Mouse (Mus musculus): Measurements from ENCODE around the gene Aifm1. TPM values are rescaled to one million over a fixed set of nuclear protein-coding genes. Genes with fewer than 3 reads are reported as not detected.

Aifm1 gene
- polyA plus RNA-seq, 1 experiment from 2014 or later: 85.8 TPM

GRCm38 (mm10) chrX:48464436-48464835 is 48.9 kb downstream of the Aifm1 start:
- Histone ChIP-seq H3K27me3 (ENCODE audit: control insufficient read depth, insufficient read depth, low read length) (no peaks in the 10 kb centered on the region), H3K4me1 (ENCODE audit: control insufficient read depth, insufficient read depth, low read length) (no peaks in the 10 kb centered on the region), H3K27ac (replicated peaks; ENCODE audit: low read depth, low read length) (no peak overlapping the region), H3K9ac (ENCODE audit: low read length) (no peak overlapping the region), H3K36me3 (ENCODE audit: control insufficient read depth, insufficient read depth, low read length) (no peaks in the 10 kb centered on the region), H3K9me3 (ENCODE audit: control insufficient read depth, low read length) (no peaks in the 10 kb centered on the region), H3K4me2 (ENCODE audit: low read depth, severe bottlenecking) (no peak overlapping the region), H3K4me3 (ENCODE audit: low read depth, low read length) (no peak overlapping the region)
- DNase-seq (ENCODE audit: low spot score): no peak
- 92% methylated on average over 6 of the region's 6 CpGs for whole genome bisulfite sequencing
- no peak for ATAC-seq (ENCODE audit: insufficient number of reproducible peaks, low FRiP score, low TSS enrichment, low read depth)

- no peak overlapping the region for H3K4me3 ChIP-seq (ENCODE audit: low read depth, low read length)
- no peak overlapping the region for H3K9ac ChIP-seq (ENCODE audit: low read length)
- ATAC-seq (ENCODE audit: insufficient number of reproducible peaks, low FRiP score, low TSS enrichment, low read depth) (no peak), DNase-seq (ENCODE audit: low spot score) (no peak)
- H3K27ac ChIP-seq (replicated peaks; ENCODE audit: low read depth, low read length): no peak overlapping the region
- no peaks in the 10 kb centered on the region for H3K36me3 ChIP-seq (ENCODE audit: control insufficient read depth, insufficient read depth, low read length)
- no peaks in the 10 kb centered on the region for H3K9me3 ChIP-seq (ENCODE audit: control insufficient read depth, low read length)
- no peaks in the 10 kb centered on the region for H3K27me3 ChIP-seq (ENCODE audit: control insufficient read depth, insufficient read depth, low read length)
- H3K4me2 ChIP-seq (ENCODE audit: low read depth, severe bottlenecking): no peak overlapping the region
- WGBS: 86% methylated on average over 4 of the region's 4 CpGs
- no peaks in the 10 kb centered on the region for H3K4me1 ChIP-seq (ENCODE audit: control insufficient read depth, insufficient read depth, low read length)
Measured at GRCm38 (mm10) chrX:48463636-48464035, 49.7 kb downstream of the Aifm1 start.

GRCm38 (mm10) chrX:48462754-48463507 is 50.4 kb downstream of the Aifm1 start, which contains the start of gene Elf4:
Elf4 (minus strand) TSS chrX:48463132.
- Histone ChIP-seq H3K27ac (replicated peaks; ENCODE audit: low read depth, low read length) (no peak within 1 kb of the TSS), H3K27me3 (ENCODE audit: control insufficient read depth, insufficient read depth, low read length) (no peaks in the 10 kb centered on the region), H3K4me2 (ENCODE audit: low read depth, severe bottlenecking) (peak within 1 kb of the TSS; percentile 49), H3K4me1 (ENCODE audit: control insufficient read depth, insufficient read depth, low read length) (no peaks in the 10 kb centered on the region), H3K9me3 (ENCODE audit: control insufficient read depth, low read length) (no peaks in the 10 kb centered on the region), H3K36me3 (ENCODE audit: control insufficient read depth, insufficient read depth, low read length) (no peaks in the 10 kb centered on the region), H3K4me3 (ENCODE audit: low read depth, low read length) (peak within 1 kb of the TSS; percentile 19; the same call in 1 of the 2 replicates), H3K9ac (ENCODE audit: low read length) (peak within 1 kb of the TSS; percentile 55)
- WGBS: 17% methylated on average over 38 of the region's 38 CpGs
- ATAC-seq (ENCODE audit: insufficient number of reproducible peaks, low FRiP score, low TSS enrichment, low read depth): peak; percentile 75
- peak; percentile 83 for DNase-seq (ENCODE audit: low spot score)

- Histone ChIP-seq H3K4me2 (ENCODE audit: low read depth, severe bottlenecking) (peak overlapping the region; percentile 49), H3K27me3 (ENCODE audit: control insufficient read depth, insufficient read depth, low read length) (no peaks in the 10 kb centered on the region), H3K27ac (replicated peaks; ENCODE audit: low read depth, low read length) (no peak overlapping the region), H3K36me3 (ENCODE audit: control insufficient read depth, insufficient read depth, low read length) (no peaks in the 10 kb centered on the region), H3K9ac (ENCODE audit: low read length) (no peak overlapping the region), H3K9me3 (ENCODE audit: control insufficient read depth, low read length) (no peaks in the 10 kb centered on the region), H3K4me1 (ENCODE audit: control insufficient read depth, insufficient read depth, low read length) (no peaks in the 10 kb centered on the region), H3K4me3 (ENCODE audit: low read depth, low read length) (no peak overlapping the region)
- 32% methylated on average over 4 of the region's 4 CpGs for WGBS
- DNase-seq (ENCODE audit: low spot score) (no peak), ATAC-seq (ENCODE audit: insufficient number of reproducible peaks, low FRiP score, low TSS enrichment, low read depth) (peak; percentile 35; the same call in 1 of the 2 replicates)
Measured at GRCm38 (mm10) chrX:48462297-48462696, 51.1 kb downstream of the Aifm1 start.

- DNase-seq (ENCODE audit: low spot score): no peak
- no peak overlapping the region for H3K4me2 ChIP-seq (ENCODE audit: low read depth, severe bottlenecking)
- 71% methylated on average over 4 of the region's 4 CpGs for WGBS
- no peaks in the 10 kb centered on the region for H3K9me3 ChIP-seq (ENCODE audit: control insufficient read depth, low read length)
- H3K4me1 ChIP-seq (ENCODE audit: control insufficient read depth, insufficient read depth, low read length): no peaks in the 10 kb centered on the region
- no peak overlapping the region for H3K4me3 ChIP-seq (ENCODE audit: low read depth, low read length)
- H3K9ac ChIP-seq (ENCODE audit: low read length): no peak overlapping the region
- H3K27me3 ChIP-seq (ENCODE audit: control insufficient read depth, insufficient read depth, low read length): no peaks in the 10 kb centered on the region
- H3K36me3 ChIP-seq (ENCODE audit: control insufficient read depth, insufficient read depth, low read length): no peaks in the 10 kb centered on the region
- ATAC-seq (ENCODE audit: insufficient number of reproducible peaks, low FRiP score, low TSS enrichment, low read depth): no peak
- H3K27ac ChIP-seq (replicated peaks; ENCODE audit: low read depth, low read length): no peak overlapping the region
Measured at GRCm38 (mm10) chrX:48461006-48461405, 52.4 kb downstream of the Aifm1 start.

GRCm38 (mm10) chrX:48460496-48460895 is 52.9 kb downstream of the Aifm1 start:
- Histone ChIP-seq H3K27ac (replicated peaks; ENCODE audit: low read depth, low read length) (no peak overlapping the region), H3K9me3 (ENCODE audit: control insufficient read depth, low read length) (no peaks in the 10 kb centered on the region), H3K4me1 (ENCODE audit: control insufficient read depth, insufficient read depth, low read length) (no peaks in the 10 kb centered on the region), H3K9ac (ENCODE audit: low read length) (no peak overlapping the region), H3K27me3 (ENCODE audit: control insufficient read depth, insufficient read depth, low read length) (0 out of 2 replicates have a peak, but pooled peaks cover 2% of the 10 kb centered on the region), H3K4me2 (ENCODE audit: low read depth, severe bottlenecking) (no peak overlapping the region), H3K4me3 (ENCODE audit: low read depth, low read length) (no peak overlapping the region), H3K36me3 (ENCODE audit: control insufficient read depth, insufficient read depth, low read length) (no peaks in the 10 kb centered on the region)
- WGBS: 91% methylated on average over 7 of the region's 7 CpGs
- no peak for ATAC-seq (ENCODE audit: insufficient number of reproducible peaks, low FRiP score, low TSS enrichment, low read depth)
- DNase-seq (ENCODE audit: low spot score): no peak

- Histone ChIP-seq H3K27me3 (ENCODE audit: control insufficient read depth, insufficient read depth, low read length) (peaks cover 10% of the 10 kb centered on the region), H3K4me3 (ENCODE audit: low read depth, low read length) (no peak overlapping the region), H3K9me3 (ENCODE audit: control insufficient read depth, low read length) (no peaks in the 10 kb centered on the region), H3K9ac (ENCODE audit: low read length) (no peak overlapping the region), H3K27ac (replicated peaks; ENCODE audit: low read depth, low read length) (no peak overlapping the region), H3K4me1 (ENCODE audit: control insufficient read depth, insufficient read depth, low read length) (no peaks in the 10 kb centered on the region), H3K36me3 (ENCODE audit: control insufficient read depth, insufficient read depth, low read length) (no peaks in the 10 kb centered on the region), H3K4me2 (ENCODE audit: low read depth, severe bottlenecking) (no peak overlapping the region)
- DNase-seq (ENCODE audit: low spot score) (no peak), ATAC-seq (ENCODE audit: insufficient number of reproducible peaks, low FRiP score, low TSS enrichment, low read depth) (no peak)
- WGBS: 66% methylated on average over 6 of the region's 6 CpGs
Measured at GRCm38 (mm10) chrX:48456956-48457355, 56.4 kb downstream of the Aifm1 start.

GRCm38 (mm10) chrX:48455018-48455417 is 58.3 kb downstream of the Aifm1 start:
- Histone ChIP-seq H3K9ac (ENCODE audit: low read length) (no peak overlapping the region), H3K36me3 (ENCODE audit: control insufficient read depth, insufficient read depth, low read length) (no peaks in the 10 kb centered on the region), H3K27ac (replicated peaks; ENCODE audit: low read depth, low read length) (no peak overlapping the region), H3K27me3 (ENCODE audit: control insufficient read depth, insufficient read depth, low read length) (peaks cover 12% of the 10 kb centered on the region), H3K4me1 (ENCODE audit: control insufficient read depth, insufficient read depth, low read length) (no peaks in the 10 kb centered on the region), H3K4me3 (ENCODE audit: low read depth, low read length) (no peak overlapping the region), H3K9me3 (ENCODE audit: control insufficient read depth, low read length) (no peaks in the 10 kb centered on the region), H3K4me2 (ENCODE audit: low read depth, severe bottlenecking) (no peak overlapping the region)
- WGBS: 24% methylated on average over 9 of the region's 9 CpGs
- DNase-seq (ENCODE audit: low spot score): no peak
- no peak for ATAC-seq (ENCODE audit: insufficient number of reproducible peaks, low FRiP score, low TSS enrichment, low read depth)
